Mouse (Mus musculus) heart, embryonic 10.5 days (tissue): ENCODE results near the gene Tmem25. TPM values are rescaled to one million over a fixed set of nuclear protein-coding genes. Genes with fewer than 3 reads are reported as not detected.

Experiments
- DNase-seq: peaks from one replicate; pipeline ENCODE4 v3.0.0-alpha.2; 2017; ENCODE audit warnings: low spot score
- H3K27ac ChIP-seq: fragments of 300-500 bp; sonication (generic); 2 replicates; pipeline ENCODE4 v1.5.1; 2016; ENCODE audit warnings: mild to moderate bottlenecking
- H3K27me3 ChIP-seq: fragments of 300-500 bp; sonication (generic); 2 replicates; pipeline ENCODE4 v1.6.1; 2016; ENCODE audit warnings: mild to moderate bottlenecking; ENCODE audit not compliant: poor library complexity, insufficient read depth, severe bottlenecking
- H3K36me3 ChIP-seq: fragments of 300-500 bp; sonication (generic); 2 replicates; pipeline ENCODE4 v1.6.1; 2016; ENCODE audit warnings: mild to moderate bottlenecking, moderate library complexity
- H3K4me1 ChIP-seq: fragments of 300-500 bp; sonication (generic); 2 replicates; pipeline ENCODE4 v1.6.1; 2016; ENCODE audit warnings: mild to moderate bottlenecking
- H3K4me3 ChIP-seq: fragments of 300-500 bp; sonication (generic); 2 replicates; pipeline ENCODE4 v1.5.1; 2016; ENCODE audit warnings: mild to moderate bottlenecking, moderate library complexity
- H3K9me3 ChIP-seq: fragments of 300-500 bp; sonication (generic); 2 replicates; pipeline ENCODE4 v1.6.1; 2016; ENCODE audit warnings: mild to moderate bottlenecking, moderate library complexity
- WGBS: fragments of 180-500 bp; shearing (Covaris S2); methylation state at CpG from one replicate; pipeline ENCODE4 v1.1.7; 2016; 5-methylcytosine and 5-hydroxymethylcytosine counted together
- polyA plus RNA-seq: library from polyadenylated mRNA; unstranded; fragments of >200 nt; fragmentation: Nextera tagmentation; extraction: Ambion mirVana; gene quantifications from 2 replicates; pipeline ENCODE4 v1.2.1, GENCODE M21; 2016

The Tmem25 gene
- polyA plus RNA-seq = 1.7 and 1.8 TPM in 2 replicates

DNA sequence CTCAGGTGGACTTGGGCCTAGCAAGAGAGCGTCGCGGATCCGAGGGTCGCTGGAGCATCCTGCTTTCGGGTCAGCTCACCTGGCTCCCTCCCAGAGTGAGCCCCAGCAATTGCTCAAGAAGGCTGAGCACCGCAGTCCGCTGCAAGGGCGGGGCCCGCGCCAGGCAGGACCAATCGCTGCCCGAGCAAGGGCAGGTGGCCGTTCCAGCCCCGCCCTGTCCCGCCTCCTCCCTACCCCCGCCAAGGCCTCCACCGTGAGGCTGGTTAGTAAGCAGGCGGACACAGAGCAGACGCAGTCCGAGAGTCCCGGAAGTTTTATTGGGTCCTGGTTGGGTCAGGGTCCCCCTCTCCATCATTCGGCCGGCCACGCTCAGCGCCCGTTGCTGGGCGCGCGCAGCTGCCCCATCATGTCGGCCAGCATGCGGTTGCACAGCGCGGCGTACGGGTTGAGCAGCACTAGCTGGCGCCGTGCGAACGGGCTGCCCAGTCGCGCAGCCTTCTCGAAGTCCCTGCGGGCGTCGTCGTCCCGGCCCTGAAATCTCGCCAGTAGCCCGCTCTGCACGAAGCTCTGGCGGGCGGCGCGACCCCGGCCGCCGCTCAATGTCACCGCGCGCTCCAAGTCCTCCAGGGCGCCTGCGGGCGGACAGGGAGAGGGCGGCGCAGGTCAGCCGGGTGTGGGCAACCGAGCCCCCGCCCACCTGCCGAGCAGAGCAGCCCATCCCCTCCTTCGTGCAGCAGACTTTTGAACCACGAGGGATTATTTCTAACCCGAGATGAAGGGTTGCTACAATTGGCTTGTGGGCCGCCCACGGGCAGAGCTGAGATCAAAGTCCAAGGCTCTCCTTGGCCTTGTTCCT, at the start of gene Tmem25:
Tmem25 (minus strand) TSS at position 206 of the 856 bp plus-strand sequence.
- peak within 1 kb of the TSS; percentile 91 for H3K27ac ChIP-seq
- H3K4me1 ChIP-seq = peaks cover 23% of the 10 kb centered on the region
- peak within 1 kb of the TSS; percentile 77 for H3K4me3 ChIP-seq
- peak; percentile 94 for DNase-seq
- no peaks in the 10 kb centered on the region for H3K9me3 ChIP-seq
- under 1% methylated on average over 75 of the region's 75 CpGs for WGBS
- no peaks in the 10 kb centered on the region for H3K36me3 ChIP-seq
- H3K27me3 ChIP-seq = peaks cover 49% of the 10 kb centered on the region

DNA sequence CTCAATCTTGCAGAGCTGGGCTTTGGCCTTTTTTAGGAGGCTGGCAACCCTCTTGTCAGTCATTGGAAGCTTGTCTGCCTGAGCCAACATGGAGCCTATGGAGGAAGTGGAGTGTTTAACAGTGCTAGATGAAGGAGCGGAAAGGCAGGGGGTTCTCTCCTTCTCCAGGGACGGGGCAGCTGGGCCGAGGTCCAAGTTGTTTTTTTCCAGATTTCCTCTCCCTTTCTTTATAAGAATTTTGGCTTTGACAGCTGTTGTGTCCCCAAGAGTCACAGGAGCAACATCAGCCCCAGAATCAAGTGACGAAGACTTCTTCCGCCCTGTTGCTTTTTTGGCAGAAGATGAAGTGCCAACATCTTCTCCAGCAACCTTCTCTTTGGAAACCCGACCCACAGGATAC, 48.3 kb upstream of the Tmem25 start:
- Histone ChIP-seq H3K27ac (no peak overlapping the region), H3K27me3 (no peaks in the 10 kb centered on the region), H3K4me3 (no peak overlapping the region), H3K9me3 (no peaks in the 10 kb centered on the region), H3K36me3 (peaks cover 82% of the 10 kb centered on the region), H3K4me1 (no peaks in the 10 kb centered on the region)
- WGBS = 93% methylated on average over 6 of the region's 6 CpGs
- no peak for DNase-seq

DNA sequence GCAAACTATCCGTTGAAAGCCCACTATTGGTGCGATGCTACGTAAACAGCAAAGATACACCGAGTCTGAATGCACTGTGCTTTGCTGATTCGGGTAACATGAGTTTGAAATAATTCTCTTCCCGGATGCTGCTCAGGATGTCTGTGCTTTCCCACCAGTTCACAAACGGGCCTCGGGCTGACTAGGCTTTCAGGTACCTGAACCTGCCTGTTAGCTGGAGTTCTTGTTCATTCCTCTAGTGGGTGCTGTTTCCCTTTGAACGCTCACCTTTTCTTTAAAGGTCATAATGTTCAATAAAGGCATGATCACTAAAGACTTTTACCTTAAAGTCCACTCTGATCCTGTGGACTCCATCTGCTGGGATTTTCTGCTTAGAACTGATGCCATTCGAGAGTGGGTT, 42.1 kb upstream of the Tmem25 start:
- no peaks in the 10 kb centered on the region for H3K9me3 ChIP-seq
- 87% methylated on average over 10 of the region's 10 CpGs for WGBS
- H3K27me3 ChIP-seq = no peaks in the 10 kb centered on the region
- H3K4me3 ChIP-seq = no peak overlapping the region
- H3K4me1 ChIP-seq = no peaks in the 10 kb centered on the region
- DNase-seq = no peak
- no peak overlapping the region for H3K27ac ChIP-seq
- H3K36me3 ChIP-seq = peaks cover 90% of the 10 kb centered on the region

DNA sequence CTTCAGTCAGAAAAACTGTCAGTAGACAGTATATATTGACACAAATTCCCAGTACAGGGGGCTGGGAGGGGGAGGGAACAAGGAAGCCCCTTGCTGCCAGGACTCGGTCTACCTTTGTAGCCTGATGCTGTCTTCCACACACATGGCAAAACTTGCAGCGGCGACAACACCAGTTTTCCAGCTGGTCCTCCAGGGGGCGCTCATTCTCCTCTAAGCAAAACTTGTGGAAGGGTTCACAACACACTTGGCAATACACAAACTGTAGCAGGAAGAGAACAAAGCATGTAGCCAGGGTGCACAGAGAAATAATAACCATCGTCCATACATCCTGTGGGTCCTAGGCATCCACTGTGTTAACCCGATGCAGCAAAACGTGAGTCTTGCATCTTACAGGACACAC, 37.3 kb upstream of the Tmem25 start:
- H3K4me3 ChIP-seq = no peak overlapping the region
- 56% methylated on average over 7 of the region's 7 CpGs for WGBS
- no peaks in the 10 kb centered on the region for H3K4me1 ChIP-seq
- H3K9me3 ChIP-seq = no peaks in the 10 kb centered on the region
- H3K27ac ChIP-seq = no peak overlapping the region
- peaks cover 92% of the 10 kb centered on the region for H3K36me3 ChIP-seq
- no peaks in the 10 kb centered on the region for H3K27me3 ChIP-seq
- peak; percentile 82 for DNase-seq

DNA sequence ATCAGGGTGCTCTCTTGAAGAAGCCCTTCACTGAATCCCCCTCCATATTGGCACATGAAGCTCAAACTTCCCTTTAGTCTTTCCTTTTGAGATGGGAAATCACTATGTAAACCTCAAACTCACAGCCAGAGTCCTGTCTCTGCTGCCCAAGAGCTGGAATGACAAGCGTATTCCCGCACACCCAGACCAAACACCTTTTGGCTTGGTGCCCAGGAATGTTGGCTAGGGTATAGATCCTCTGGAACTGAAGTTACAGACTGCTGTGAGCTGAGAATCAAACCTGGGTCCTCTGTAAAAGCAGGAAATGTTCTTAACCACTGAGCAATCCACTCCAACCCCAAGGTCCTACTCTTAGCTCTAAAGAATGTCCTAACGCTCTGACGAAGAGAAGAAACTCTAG, 33.2 kb upstream of the Tmem25 start:
- Histone ChIP-seq H3K4me3 (no peak overlapping the region), H3K9me3 (no peaks in the 10 kb centered on the region), H3K27me3 (no peaks in the 10 kb centered on the region), H3K4me1 (no peaks in the 10 kb centered on the region), H3K36me3 (peaks cover 93% of the 10 kb centered on the region), H3K27ac (no peak overlapping the region)
- DNase-seq = no peak
- 86% methylated on average over 4 of the region's 4 CpGs for WGBS

DNA sequence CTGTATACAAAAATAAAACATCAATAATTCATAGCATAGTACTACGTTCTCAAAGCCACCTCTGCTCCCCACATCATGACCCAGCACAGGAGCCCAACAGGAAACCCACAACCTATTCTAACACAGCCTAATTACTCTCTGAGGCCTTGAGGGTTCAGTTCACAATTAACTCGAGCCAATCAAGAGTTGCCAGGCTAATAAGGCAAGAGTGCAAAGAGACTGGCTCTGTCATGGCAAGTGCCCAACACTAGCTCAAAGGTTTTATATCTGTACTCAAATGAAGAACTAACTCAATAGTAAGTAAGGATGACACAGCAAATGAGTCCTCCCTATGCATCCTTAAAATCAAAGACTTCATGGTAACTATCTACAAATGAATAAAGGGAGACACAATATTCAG, 31.4 kb upstream of the Tmem25 start:
- 86% methylated on average over 2 of the region's 2 CpGs for WGBS
- H3K4me1 ChIP-seq = no peaks in the 10 kb centered on the region

DNA sequence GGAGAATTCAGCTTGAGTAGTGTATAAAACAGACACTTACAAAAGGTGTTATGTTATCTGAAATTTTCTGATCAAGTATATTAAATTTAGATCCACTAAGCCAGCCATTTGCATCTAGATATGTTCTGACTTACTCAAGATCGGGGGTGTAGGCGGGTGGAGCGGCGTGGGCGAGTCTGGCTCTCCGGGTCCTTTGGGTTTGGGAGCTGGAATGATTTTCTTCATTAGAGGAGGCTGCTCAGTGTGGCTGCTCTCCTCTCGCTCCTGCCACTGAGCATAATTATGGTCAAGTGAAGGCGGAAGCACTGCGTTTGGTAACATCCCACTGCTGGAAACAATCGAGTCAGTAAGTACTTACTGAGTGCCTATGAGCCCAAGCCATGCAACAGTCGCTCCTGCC, 29.8 kb upstream of the Tmem25 start:
- no peaks in the 10 kb centered on the region for H3K4me1 ChIP-seq
- no peak for DNase-seq
- peaks cover 97% of the 10 kb centered on the region for H3K36me3 ChIP-seq
- no peak overlapping the region for H3K4me3 ChIP-seq
- H3K9me3 ChIP-seq = no peaks in the 10 kb centered on the region
- 96% methylated on average over 11 of the region's 11 CpGs for WGBS
- no peaks in the 10 kb centered on the region for H3K27me3 ChIP-seq
- H3K27ac ChIP-seq = no peak overlapping the region

More for the DNA sequence above, 31.4 kb upstream of the Tmem25 start:
- H3K4me3 ChIP-seq = no peak overlapping the region
- H3K9me3 ChIP-seq = no peaks in the 10 kb centered on the region
- no peak overlapping the region for H3K27ac ChIP-seq
- no peaks in the 10 kb centered on the region for H3K27me3 ChIP-seq
- peaks cover 97% of the 10 kb centered on the region for H3K36me3 ChIP-seq
- DNase-seq = no peak

DNA sequence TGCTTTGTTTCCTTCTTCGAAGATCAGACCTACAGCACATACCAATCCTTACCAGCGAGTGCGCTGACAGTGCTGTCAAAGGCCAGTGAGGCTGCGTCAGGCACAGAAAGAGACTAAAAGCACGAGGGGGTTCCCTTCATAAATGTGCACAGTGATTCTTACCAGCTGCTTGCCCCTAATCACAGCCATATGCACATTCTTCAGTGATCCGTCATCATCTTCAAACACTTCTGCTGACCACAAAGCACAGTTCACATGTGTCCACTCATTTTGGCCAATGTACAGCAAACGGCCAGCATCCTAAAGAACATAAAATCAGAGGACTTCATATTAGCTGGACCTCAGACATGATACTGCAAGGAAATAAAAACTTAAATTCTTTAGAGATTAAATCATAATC, 27.6 kb upstream of the Tmem25 start:
- Histone ChIP-seq H3K27me3 (no peaks in the 10 kb centered on the region), H3K4me1 (no peaks in the 10 kb centered on the region), H3K9me3 (no peaks in the 10 kb centered on the region), H3K4me3 (no peak overlapping the region), H3K27ac (no peak overlapping the region), H3K36me3 (peaks cover 97% of the 10 kb centered on the region)
- DNase-seq = no peak
- 88% methylated on average over 7 of the region's 7 CpGs for WGBS

DNA sequence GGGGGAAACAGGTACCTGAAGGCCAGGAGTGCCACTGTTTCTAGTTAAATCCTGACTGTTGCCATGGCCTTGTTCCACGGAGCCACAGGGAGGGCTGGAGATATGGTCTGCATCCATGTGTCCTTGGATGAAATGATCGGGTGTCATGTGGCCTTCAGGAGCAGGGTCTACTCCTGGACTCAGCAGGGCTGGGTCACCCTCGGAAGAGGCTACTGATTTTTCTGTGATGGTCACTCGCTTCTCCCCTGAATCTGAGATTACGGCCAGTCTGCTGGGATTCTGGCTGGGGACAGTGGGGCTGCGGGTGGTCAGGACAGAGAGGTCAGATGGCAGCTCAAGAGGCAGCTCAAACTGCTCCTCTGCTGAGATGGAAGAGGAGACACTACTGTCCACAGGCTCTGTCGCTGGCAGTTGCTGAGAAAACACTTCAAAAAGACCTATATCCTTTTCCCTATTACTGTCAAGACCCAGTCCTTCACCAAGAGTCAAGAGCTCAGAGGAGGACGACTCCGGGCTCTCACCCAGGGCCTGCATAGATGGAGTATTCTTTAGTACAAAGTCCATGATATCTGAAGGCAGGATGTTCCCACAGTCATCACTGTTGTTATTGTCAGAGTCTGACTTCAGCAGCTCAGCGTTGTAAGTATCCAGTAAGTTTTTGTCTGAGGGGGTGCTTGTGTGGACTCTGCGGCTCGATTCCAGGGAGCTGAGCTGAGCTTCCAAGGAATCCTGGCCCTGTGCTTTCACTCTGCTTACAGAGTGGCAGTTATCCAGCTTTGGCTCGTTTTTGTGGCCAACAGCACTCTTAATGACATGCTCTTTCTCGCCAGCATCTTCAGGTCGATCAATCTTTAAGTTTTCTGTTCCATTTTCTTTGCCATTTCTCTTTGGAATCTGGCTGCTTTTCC, 21.1 kb upstream of the Tmem25 start:
- DNase-seq = no peak
- Histone ChIP-seq H3K36me3 (peaks cover 100% of the 10 kb centered on the region), H3K4me3 (no peak overlapping the region), H3K27me3 (no peaks in the 10 kb centered on the region), H3K4me1 (no peaks in the 10 kb centered on the region), H3K9me3 (no peaks in the 10 kb centered on the region), H3K27ac (no peak overlapping the region)
- 93% methylated on average over 15 of the region's 15 CpGs for WGBS

DNA sequence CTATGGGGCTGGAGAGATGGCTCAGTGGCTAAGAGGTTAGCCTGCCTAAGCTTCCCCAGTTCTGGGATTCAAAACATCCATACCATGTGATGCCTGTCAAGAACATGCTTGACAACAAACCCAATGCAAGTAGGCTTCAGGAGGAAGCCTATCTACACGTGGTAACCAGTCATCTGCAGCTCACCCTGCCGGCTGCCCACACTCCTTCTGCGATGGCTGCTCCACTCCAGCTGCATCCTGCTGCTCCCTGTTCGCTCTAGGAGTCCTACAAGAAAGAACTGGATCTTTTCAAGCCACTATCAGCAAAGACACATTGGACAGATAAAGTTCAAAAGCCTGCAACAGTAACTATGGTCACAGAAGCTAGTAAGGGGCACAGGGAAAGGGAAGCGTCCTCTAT, 18.4 kb upstream of the Tmem25 start:
- Histone ChIP-seq H3K4me1 (no peaks in the 10 kb centered on the region), H3K9me3 (no peaks in the 10 kb centered on the region), H3K27ac (no peak overlapping the region), H3K36me3 (peaks cover 100% of the 10 kb centered on the region), H3K4me3 (no peak overlapping the region), H3K27me3 (no peaks in the 10 kb centered on the region)
- 60% methylated on average over 5 of the region's 5 CpGs for WGBS
- DNase-seq = no peak

DNA sequence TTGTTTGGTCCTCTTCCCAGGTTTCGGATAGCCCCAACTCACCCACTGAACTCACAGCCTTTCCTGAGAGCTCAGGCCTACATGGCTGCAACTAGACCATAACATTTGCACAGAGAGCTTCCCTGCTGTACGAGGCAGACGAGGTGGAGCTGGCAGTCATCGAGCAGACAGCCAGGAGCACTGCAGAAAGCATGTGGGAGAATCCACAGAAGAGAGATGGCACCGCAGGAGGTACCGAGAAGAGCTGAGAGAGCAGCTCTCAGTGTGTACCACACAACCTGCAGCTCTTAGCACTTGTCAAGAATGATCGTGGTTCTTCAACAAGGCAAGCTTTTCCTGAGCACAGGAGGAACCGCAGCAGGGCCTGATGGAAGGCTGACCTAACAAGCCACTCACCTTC, 15.1 kb upstream of the Tmem25 start:
- DNase-seq = no peak
- H3K27me3 ChIP-seq = no peaks in the 10 kb centered on the region
- no peak overlapping the region for H3K27ac ChIP-seq
- H3K4me3 ChIP-seq = no peak overlapping the region
- H3K36me3 ChIP-seq = peaks cover 99% of the 10 kb centered on the region
- WGBS = 94% methylated on average over 8 of the region's 8 CpGs
- H3K4me1 ChIP-seq = no peaks in the 10 kb centered on the region
- H3K9me3 ChIP-seq = no peaks in the 10 kb centered on the region

DNA sequence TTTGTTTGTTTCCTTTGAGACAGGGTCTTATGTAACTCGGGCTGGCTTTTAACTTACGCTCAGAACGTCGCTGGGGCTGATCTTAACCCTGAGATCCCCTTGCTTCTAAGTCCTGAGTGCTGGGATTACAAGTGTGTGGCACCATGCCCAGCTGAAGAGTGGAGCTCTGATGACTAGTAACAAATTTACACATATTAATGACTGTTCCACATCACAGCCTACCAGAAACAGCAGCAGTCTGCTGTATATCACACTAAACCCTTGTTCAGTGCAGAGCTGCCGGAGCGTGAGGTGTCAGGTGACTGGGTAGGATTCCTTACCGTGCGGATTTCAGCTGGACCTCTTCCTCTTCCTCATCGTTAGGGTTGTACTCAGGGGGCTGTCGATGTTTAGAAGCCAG, 11.2 kb upstream of the Tmem25 start:
- no peak overlapping the region for H3K27ac ChIP-seq
- 87% methylated on average over 10 of the region's 10 CpGs for WGBS
- no peaks in the 10 kb centered on the region for H3K9me3 ChIP-seq
- DNase-seq = no peak
- no peaks in the 10 kb centered on the region for H3K27me3 ChIP-seq
- H3K36me3 ChIP-seq = peaks cover 97% of the 10 kb centered on the region
- H3K4me1 ChIP-seq = no peaks in the 10 kb centered on the region
- H3K4me3 ChIP-seq = no peak overlapping the region

DNA sequence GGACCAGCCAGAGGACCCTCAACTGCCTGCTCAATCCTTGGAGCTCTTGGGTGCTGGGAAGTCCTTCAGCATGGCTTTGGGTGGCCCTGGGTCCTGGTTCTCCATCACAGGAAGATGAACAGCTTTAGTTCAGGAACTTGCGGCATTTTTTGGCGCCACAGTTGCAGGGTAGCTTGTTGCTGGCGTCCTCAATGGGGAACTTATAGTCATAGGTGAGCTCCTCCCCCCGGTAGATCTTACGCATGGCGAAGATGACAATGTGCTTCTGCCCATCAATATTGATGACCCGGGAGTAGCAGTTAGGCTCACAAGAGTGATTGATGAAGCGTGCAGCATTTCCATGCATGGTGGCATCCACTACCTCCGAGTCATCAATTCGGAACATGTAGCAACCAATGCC, 8.7 kb upstream of the Tmem25 start:
- no peaks in the 10 kb centered on the region for H3K9me3 ChIP-seq
- H3K27ac ChIP-seq = no peak overlapping the region
- DNase-seq = no peak
- peaks cover 80% of the 10 kb centered on the region for H3K36me3 ChIP-seq
- WGBS = 94% methylated on average over 10 of the region's 10 CpGs
- no peak overlapping the region for H3K4me3 ChIP-seq
- H3K4me1 ChIP-seq = no peaks in the 10 kb centered on the region
- H3K27me3 ChIP-seq = 0 out of 2 replicates have a peak, but pooled peaks cover under 1% of the 10 kb centered on the region
